Mouse (Mus musculus) kidney, postnatal 36 days (tissue): Measurements from ENCODE around the gene Tdp2.
A peak's percentile ranks its signal among the peaks of the same experiment; 100 is the strongest.

Experiments used
- DNase-seq, 2 experiments: peaks; one replicate each; pipeline ENCODE4 v3.0.0; 2021 to 2022; ENCODE audit warnings: mixed read lengths in 2 of 2

Gene Tdp2

GRCm38 (mm10) chr13:24880704-24881103 is 49.2 kb downstream of the Tdp2 start:
- peak; percentile 86 to 87 for DNase-seq

GRCm38 (mm10) chr13:24882411-24882810 is 50.9 kb downstream of the Tdp2 start:
- peak; percentile 48 to 75 for DNase-seq

GRCm38 (mm10) chr13:24889554-24889953 is 58.1 kb downstream of the Tdp2 start:
- peak; percentile 71 to 84 for DNase-seq
